Comparison of ENCODE assay signal across 8 mouse cellular contexts in genomic region chr11:69257807-69258206, GRCm38 (mm10). TPM values are rescaled to one million over a fixed set of nuclear protein-coding genes. Genes with fewer than 3 reads are reported as not detected.
DNase-seq lines count a peak whose midpoint lies in the region; ATAC-seq and TF ChIP-seq lines count a peak whose summit lies in the region.

No protein-coding gene starts in this region.

- intact Hi-C loops in gastrocnemius, adult 2 months (cut with DNase I) = loop anchor here (5.0 kb wide), 1 partner anchor 254 kb away; no protein-coding TSS in a partner anchor
- intact Hi-C loops in gastrocnemius, postnatal 14 days (cut with DNase I; ENCODE audit: low total_unique reads) = no loop called here

- H3K9me3 ChIP-seq in midbrain, postnatal 0 days (ENCODE audit: low read length) = no peaks in the 10 kb centered on the region
- no peaks in the 10 kb centered on the region for H3K9me3 ChIP-seq in midbrain, embryonic 13.5 days
- H3K9me3 ChIP-seq in embryonic facial prominence, embryonic 13.5 days = no peaks in the 10 kb centered on the region
- no peaks in the 10 kb centered on the region for H3K9me3 ChIP-seq in forebrain, embryonic 12.5 days

- TF ChIP-seq CTCF in gastrocnemius, adult 2 months (IDR thresholded peaks at IDR 0.05) = peak; percentile 79
- peak; percentile 76 for TF ChIP-seq CTCF in midbrain, postnatal 0 days (IDR thresholded peaks at IDR 0.05)

- no peaks in the 10 kb centered on the region for H3K27me3 ChIP-seq in midbrain, postnatal 0 days (ENCODE audit: insufficient read depth, low read length)
- H3K27me3 ChIP-seq in midbrain, embryonic 13.5 days = 0 out of 2 replicates have a peak, but pooled peaks cover 3% of the 10 kb centered on the region
- no peaks in the 10 kb centered on the region for H3K27me3 ChIP-seq in embryonic facial prominence, embryonic 13.5 days
- H3K27me3 ChIP-seq in forebrain, embryonic 12.5 days = no peaks in the 10 kb centered on the region

- DNase-seq in gastrocnemius, adult 2 months = no peak
- DNase-seq in gastrocnemius, postnatal 14 days = no peak
- peak; percentile 84 for DNase-seq in midbrain, postnatal 0 days (ENCODE audit: low spot score)
- DNase-seq in lung, postnatal 36 days = peak; percentile 78
- no peak for DNase-seq in right cerebral cortex, postnatal 25 days

- H3K9ac ChIP-seq in midbrain, postnatal 0 days (replicated peaks; ENCODE audit: low read length, poor library complexity, severe bottlenecking) = no peak overlapping the region
- H3K9ac ChIP-seq in midbrain, embryonic 13.5 days (replicated peaks) = no peak overlapping the region
- no peak overlapping the region for H3K9ac ChIP-seq in embryonic facial prominence, embryonic 13.5 days
- H3K9ac ChIP-seq in forebrain, embryonic 12.5 days = no peak overlapping the region

- H3K4me3 ChIP-seq in gastrocnemius, adult 2 months = peak overlapping the region; percentile 53
- no peak overlapping the region for H3K4me3 ChIP-seq in midbrain, postnatal 0 days (ENCODE audit: low read depth, low read length)
- no peak overlapping the region for H3K4me3 ChIP-seq in midbrain, embryonic 13.5 days (replicated peaks)
- H3K4me3 ChIP-seq in embryonic facial prominence, embryonic 13.5 days = no peak overlapping the region
- H3K4me3 ChIP-seq in forebrain, embryonic 12.5 days (replicated peaks) = no peak overlapping the region

- ATAC-seq in midbrain, postnatal 0 days (ENCODE audit: low FRiP score) = no peak
- no peak for ATAC-seq in midbrain, embryonic 13.5 days
- ATAC-seq in embryonic facial prominence, embryonic 13.5 days (ENCODE audit: insufficient number of reproducible peaks, insufficient read depth, low FRiP score, low TSS enrichment, low read depth) = no peak
- ATAC-seq in forebrain, embryonic 12.5 days (ENCODE audit: low FRiP score) = no peak

- H3K4me1 ChIP-seq in midbrain, postnatal 0 days (ENCODE audit: insufficient read depth, low read length) = no peaks in the 10 kb centered on the region
- peaks cover 4% of the 10 kb centered on the region; the same call in 1 of the 2 replicates for H3K4me1 ChIP-seq in midbrain, embryonic 13.5 days (replicated peaks)
- peaks cover 23% of the 10 kb centered on the region for H3K4me1 ChIP-seq in embryonic facial prominence, embryonic 13.5 days
- H3K4me1 ChIP-seq in forebrain, embryonic 12.5 days = peaks cover 8% of the 10 kb centered on the region

- H3K27ac ChIP-seq in gastrocnemius, adult 2 months = peak overlapping the region; percentile 67
- H3K27ac ChIP-seq in midbrain, postnatal 0 days (ENCODE audit: low read depth, low read length) = no peak overlapping the region
- no peak overlapping the region for H3K27ac ChIP-seq in midbrain, embryonic 13.5 days
- H3K27ac ChIP-seq in embryonic facial prominence, embryonic 13.5 days = peak overlapping the region; percentile 90
- H3K27ac ChIP-seq in forebrain, embryonic 12.5 days = no peak overlapping the region

- no peaks in the 10 kb centered on the region for H3K36me3 ChIP-seq in midbrain, postnatal 0 days (ENCODE audit: insufficient read depth, low read length)
- no peaks in the 10 kb centered on the region for H3K36me3 ChIP-seq in midbrain, embryonic 13.5 days
- no peaks in the 10 kb centered on the region for H3K36me3 ChIP-seq in embryonic facial prominence, embryonic 13.5 days
- no peaks in the 10 kb centered on the region for H3K36me3 ChIP-seq in forebrain, embryonic 12.5 days (replicated peaks)

- H3K4me2 ChIP-seq in midbrain, postnatal 0 days (ENCODE audit: low read depth, low read length, poor library complexity, severe bottlenecking) = no peak overlapping the region
- H3K4me2 ChIP-seq in midbrain, embryonic 13.5 days (replicated peaks) = no peak overlapping the region
- no peak overlapping the region for H3K4me2 ChIP-seq in embryonic facial prominence, embryonic 13.5 days
- H3K4me2 ChIP-seq in forebrain, embryonic 12.5 days = no peak overlapping the region

- WGBS in midbrain, postnatal 0 days = 50% methylated on average over 4 of the region's 4 CpGs
- WGBS in midbrain, embryonic 13.5 days = 53% methylated on average over 4 of the region's 4 CpGs
- 42% methylated on average over 4 of the region's 4 CpGs for WGBS in embryonic facial prominence, embryonic 13.5 days
- WGBS in forebrain, embryonic 12.5 days = 54% methylated on average over 4 of the region's 4 CpGs

RNA-seq across cellular contexts. Expression of gene Gucy2e, which starts 21.0 kb away (rescaled TPM):
- total RNA-seq in gastrocnemius, adult 2 months (2021) = not detected
- total RNA-seq in gastrocnemius, postnatal 14 days (2021) = not detected
- 1.3 and 1.4 TPM in 2 replicates for total RNA-seq in midbrain, postnatal 0 days (2014; rRNA removed)
- polyA plus RNA-seq in midbrain, postnatal 0 days (2015; fragmentation: Nextera tagmentation; extraction: Ambion mirVana) = 0.97 and 1.0 TPM in 2 replicates
- polyA plus RNA-seq in midbrain, embryonic 13.5 days (2015; fragmentation: Nextera tagmentation; extraction: Ambion mirVana) = 0.32 and 0.42 TPM in 2 replicates
- polyA plus RNA-seq in embryonic facial prominence, embryonic 13.5 days (2015; fragmentation: Nextera tagmentation; extraction: Ambion mirVana) = 0.45 and 0.62 TPM in 2 replicates
- 0.17 and 0.19 TPM in 2 replicates for polyA plus RNA-seq in forebrain, embryonic 12.5 days (2016; fragmentation: Nextera tagmentation; extraction: Ambion mirVana)

Comparison
In these comparisons a context has a peak if more than half of its experiments do, and no peak if none do; other contexts are left out.
1. DNase-seq: peak in midbrain, postnatal 0 days (single experiment) and lung, postnatal 36 days (single experiment); none in gastrocnemius, adult 2 months (single experiment), gastrocnemius, postnatal 14 days (single experiment) and right cerebral cortex, postnatal 25 days (single experiment).
2. H3K27ac ChIP-seq: peak in gastrocnemius, adult 2 months (single experiment) and embryonic facial prominence, embryonic 13.5 days (single experiment); none in midbrain, postnatal 0 days (single experiment), midbrain, embryonic 13.5 days (single experiment) and forebrain, embryonic 12.5 days (single experiment).